Mouse (Mus musculus): ENCODE measurements around the gene Serpina3b. TPM values are rescaled to one million over a fixed set of nuclear protein-coding genes. Genes with fewer than 3 reads are reported as not detected.
"Not testable (repeated sequence)": the region's sequence is repeated elsewhere in the genome, so short reads cannot be mapped to it uniquely, and the experiment has no call there.

Serpina3b gene
- under 1 TPM in 1 of 2 experiments, not detected in 1; 0.21 TPM for total RNA-seq (2021)
- long read RNA-seq, experiment 1, result 0 reads
- long read RNA-seq, experiment 2, result 0 reads

GRCm38 (mm10) chr12:104127696-104128095 is at the start of gene Serpina3b:
Gene Serpina3b (plus strand): TSS chr12:104127996.
- no peak for DNase-seq

GRCm38 (mm10) chr12:104090119-104090518 is 37.7 kb upstream of the Serpina3b start:
- no peak for DNase-seq

GRCm38 (mm10) chr12:104091303-104091702 is 36.5 kb upstream of the Serpina3b start:
- DNase-seq, result no peak

GRCm38 (mm10) chr12:104100768-104101167 is 27.0 kb upstream of the Serpina3b start, which contains the start of gene Serpina5:
Gene Serpina5 (plus strand): TSS chr12:104101113.
- DNase-seq, result no peak

- no peak for DNase-seq
Measured at GRCm38 (mm10) chr12:104105847-104106246, 21.9 kb upstream of the Serpina3b start.

- no peak for DNase-seq
Measured at GRCm38 (mm10) chr12:104106919-104107318, 20.9 kb upstream of the Serpina3b start.

- no peak for DNase-seq
Measured at GRCm38 (mm10) chr12:104108507-104108906, 19.3 kb upstream of the Serpina3b start.

GRCm38 (mm10) chr12:104112333-104112732 is 15.5 kb upstream of the Serpina3b start, which contains the start of gene Serpina3a:
Gene Serpina3a (plus strand): TSS chr12:104112724.
- DNase-seq, result not testable (repeated sequence)

- peak; percentile 22 for DNase-seq
Measured at GRCm38 (mm10) chr12:104114921-104115579, 12.7 kb upstream of the Serpina3b start.

- DNase-seq, result no peak
Measured at GRCm38 (mm10) chr12:104123097-104123496, 4.7 kb upstream of the Serpina3b start.

GRCm38 (mm10) chr12:104123996-104124395 is 3.8 kb upstream of the Serpina3b start:
- no peak for DNase-seq

- no peak for DNase-seq
Measured at GRCm38 (mm10) chr12:104125021-104125560, 2.7 kb upstream of the Serpina3b start.

GRCm38 (mm10) chr12:104131041-104131440 is 3.2 kb downstream of the Serpina3b start:
- no peak for DNase-seq

GRCm38 (mm10) chr12:104138216-104138615 is 10.4 kb downstream of the Serpina3b start:
- no peak for DNase-seq

GRCm38 (mm10) chr12:104140543-104141103 is 12.8 kb downstream of the Serpina3b start:
- no peak for DNase-seq

GRCm38 (mm10) chr12:104141506-104141905 is 13.7 kb downstream of the Serpina3b start:
- no peak for DNase-seq

GRCm38 (mm10) chr12:104142427-104142826 is 14.6 kb downstream of the Serpina3b start:
- no peak for DNase-seq

GRCm38 (mm10) chr12:104143286-104143685 is 15.5 kb downstream of the Serpina3b start:
- no peak for DNase-seq

- no peak for DNase-seq
Measured at GRCm38 (mm10) chr12:104145571-104145970, 17.8 kb downstream of the Serpina3b start.

- DNase-seq, result no peak
Measured at GRCm38 (mm10) chr12:104151989-104152388, 24.2 kb downstream of the Serpina3b start.

GRCm38 (mm10) chr12:104153041-104153645 is 25.3 kb downstream of the Serpina3b start:
- DNase-seq, result peak; percentile 15

GRCm38 (mm10) chr12:104153656-104154055 is 25.9 kb downstream of the Serpina3b start, which contains the start of gene Serpina3c:
Gene Serpina3c (minus strand): TSS chr12:104153870.
- peak; percentile 30 for DNase-seq

GRCm38 (mm10) chr12:104174747-104175146 is 47.0 kb downstream of the Serpina3b start:
- peak; percentile 41 for DNase-seq
